Mouse (Mus musculus): Measurements from ENCODE around the gene Kat5.

The Kat5 gene

GRCm38 (mm10) chr19:5609547-5610404 is at the start of gene Kat5:
TSS of gene Kat5 (minus strand) at chr19:5610237.
- DNase-seq (ENCODE audit: low spot score), result peak; percentile 91

- DNase-seq (ENCODE audit: low spot score), result no peak
Measured at GRCm38 (mm10) chr19:5654720-5655298, 44.8 kb upstream of the Kat5 start.

GRCm38 (mm10) chr19:5653969-5654719 is 44.1 kb upstream of the Kat5 start:
- DNase-seq (ENCODE audit: low spot score), result no peak

GRCm38 (mm10) chr19:5652570-5652969 is 42.5 kb upstream of the Kat5 start:
- no peak for DNase-seq (ENCODE audit: low spot score)

GRCm38 (mm10) chr19:5651502-5652274 is 41.7 kb upstream of the Kat5 start:
- DNase-seq (ENCODE audit: low spot score), result no peak

GRCm38 (mm10) chr19:5649298-5649741 is 39.3 kb upstream of the Kat5 start:
- DNase-seq (ENCODE audit: low spot score), result no peak

- DNase-seq (ENCODE audit: low spot score), result peak; percentile 71
Measured at GRCm38 (mm10) chr19:5648401-5649297, 38.6 kb upstream of the Kat5 start.

- no peak for DNase-seq (ENCODE audit: low spot score)
Measured at GRCm38 (mm10) chr19:5647791-5648190, 37.8 kb upstream of the Kat5 start.

- DNase-seq (ENCODE audit: low spot score), result no peak
Measured at GRCm38 (mm10) chr19:5646731-5647330, 36.8 kb upstream of the Kat5 start.

- DNase-seq (ENCODE audit: low spot score), result no peak
Measured at GRCm38 (mm10) chr19:5645280-5645679, 35.2 kb upstream of the Kat5 start.

- no peak for DNase-seq (ENCODE audit: low spot score)
Measured at GRCm38 (mm10) chr19:5641641-5642040, 31.6 kb upstream of the Kat5 start.

- no peak for DNase-seq (ENCODE audit: low spot score)
Measured at GRCm38 (mm10) chr19:5641021-5641420, 31.0 kb upstream of the Kat5 start.

- no peak for DNase-seq (ENCODE audit: low spot score)
Measured at GRCm38 (mm10) chr19:5640339-5640738, 30.3 kb upstream of the Kat5 start.

- no peak for DNase-seq (ENCODE audit: low spot score)
Measured at GRCm38 (mm10) chr19:5638416-5639005, 28.5 kb upstream of the Kat5 start.

GRCm38 (mm10) chr19:5637069-5638047 is 27.3 kb upstream of the Kat5 start, which contains the start of gene Rela:
TSS of gene Rela (plus strand) at chr19:5637483.
- DNase-seq (ENCODE audit: low spot score), result peak; percentile 90

GRCm38 (mm10) chr19:5636571-5637041 is 26.6 kb upstream of the Kat5 start:
- DNase-seq (ENCODE audit: low spot score), result no peak

GRCm38 (mm10) chr19:5636036-5636570 is 26.1 kb upstream of the Kat5 start:
- DNase-seq (ENCODE audit: low spot score), result no peak

- no peak for DNase-seq (ENCODE audit: low spot score)
Measured at GRCm38 (mm10) chr19:5632120-5632519, 22.1 kb upstream of the Kat5 start.

All from urinary bladder, postnatal 25 days (tissue).